Mouse (Mus musculus) ovary, adult 18-20 months (tissue): ENCODE measurements at regions not wholly inside any gene's neighbourhood (a gene's known extent, or its start where the extent isn't known, plus 50 kb on each side); places are given as distances from the start of the nearest gene placed in this dataset.

Source experiments
- DNase-seq: peaks from one replicate; pipeline ENCODE4 v3.0.0; 2022; ENCODE audit warnings: low spot score, mixed read lengths

- DNase-seq = no peak
Observed at GRCm38 (mm10) chr3:58311104-58311685, 103.3 kb upstream of the Tsc22d2 start.

- DNase-seq = no peak
Observed at GRCm38 (mm10) chr3:58312623-58313022, 101.9 kb upstream of the Tsc22d2 start.

- DNase-seq = no peak
Observed at GRCm38 (mm10) chr3:58315236-58315635, 99.3 kb upstream of the Tsc22d2 start.

GRCm38 (mm10) chr3:58317240-58317639 is 97.3 kb upstream of the Tsc22d2 start:
- DNase-seq = no peak

- no peak for DNase-seq
Observed at GRCm38 (mm10) chr3:58318756-58319155, 95.8 kb upstream of the Tsc22d2 start.

- no peak for DNase-seq
Observed at GRCm38 (mm10) chr3:58319463-58319862, 95.1 kb upstream of the Tsc22d2 start.

- no peak for DNase-seq
Observed at GRCm38 (mm10) chr3:58320812-58321211, 93.7 kb upstream of the Tsc22d2 start.

- no peak for DNase-seq
Observed at GRCm38 (mm10) chr3:58322322-58322721, 92.2 kb upstream of the Tsc22d2 start.

GRCm38 (mm10) chr3:58327721-58328120 is 86.8 kb upstream of the Tsc22d2 start:
- no peak for DNase-seq

- peak; percentile 10 for DNase-seq
Observed at GRCm38 (mm10) chr3:58330186-58330585, 84.3 kb upstream of the Tsc22d2 start.

GRCm38 (mm10) chr3:58333997-58334396 is 80.5 kb upstream of the Tsc22d2 start:
- DNase-seq = no peak

- DNase-seq = no peak
Observed at GRCm38 (mm10) chr3:58335277-58335676, 79.2 kb upstream of the Tsc22d2 start.

GRCm38 (mm10) chr3:58336135-58336534 is 78.4 kb upstream of the Tsc22d2 start:
- DNase-seq = no peak

- no peak for DNase-seq
Observed at GRCm38 (mm10) chr3:58336590-58336989, 77.9 kb upstream of the Tsc22d2 start.

GRCm38 (mm10) chr3:58338976-58339375 is 75.5 kb upstream of the Tsc22d2 start:
- no peak for DNase-seq

- DNase-seq = no peak
Observed at GRCm38 (mm10) chr3:58342096-58342495, 72.4 kb upstream of the Tsc22d2 start.

- no peak for DNase-seq
Observed at GRCm38 (mm10) chr3:58362563-58362962, 52.0 kb upstream of the Tsc22d2 start.

GRCm38 (mm10) chr3:58364526-58364925 is 50.0 kb upstream of the Tsc22d2 start:
- DNase-seq = no peak
